Mouse (Mus musculus) heart, adult 2 months (tissue): ENCODE measurements at regions not wholly inside any gene's neighbourhood (a gene's known extent, or its start where the extent isn't known, plus 50 kb on each side); places are given as distances from the start of the nearest gene placed in this dataset.

Source experiments
- DNase-seq, 2 experiments: peaks; one replicate each; pipeline ENCODE4 v3.0.0; 2021
- H3K27ac ChIP-seq: fragments of 200-600 bp; 2 replicates; pipeline ENCODE4 v1.8.1; 2022
- H3K27me3 ChIP-seq: fragments of 200-500 bp; 2 replicates; pipeline ENCODE4 v1.6.1; 2012; ENCODE audit warnings: mild to moderate bottlenecking, low read length, inconsistent platforms, mixed read lengths; ENCODE audit not compliant: control insufficient read depth, insufficient read depth
- H3K36me3 ChIP-seq: fragments of 200-500 bp; 2 replicates; pipeline ENCODE4 v1.6.1; 2012; ENCODE audit warnings: low read length, inconsistent platforms; ENCODE audit not compliant: control insufficient read depth, insufficient read depth
- H3K4me1 ChIP-seq: fragments of 200-500 bp; 2 replicates; pipeline ENCODE4 v1.6.1; 2011; ENCODE audit warnings: low read length; ENCODE audit not compliant: control insufficient read depth, insufficient read depth
- H3K4me3 ChIP-seq: fragments of 200-600 bp; 2 replicates; pipeline ENCODE4 v1.8.1; 2022
- H3K79me2 ChIP-seq: fragments of 200-500 bp; replicated peaks from 2 replicates; pipeline ENCODE4 v1.6.1; 2012; ENCODE audit warnings: mild to moderate bottlenecking, inconsistent platforms, low read length, moderate library complexity, mixed read lengths; ENCODE audit not compliant: control insufficient read depth, insufficient read depth
- H3K9ac ChIP-seq: fragments of 200-500 bp; 2 replicates; pipeline ENCODE4 v1.6.1; 2012; ENCODE audit warnings: low read depth, mild to moderate bottlenecking, control low read depth, inconsistent platforms, low read length, mixed read lengths
- CTCF ChIP-seq: fragments of 200-600 bp; IDR thresholded peaks from 2 replicates; pipeline ENCODE4 v1.8.1; 2022; ENCODE audit warnings: antibody characterized with exemption, mild to moderate bottlenecking, moderate library complexity
- EP300 ChIP-seq: fragments of 200-500 bp; IDR thresholded peaks from 2 replicates; pipeline ENCODE4 v1.6.1; 2011; ENCODE audit warnings: low read depth, low read length, control low read depth; ENCODE audit not compliant: insufficient read depth
- POLR2A ChIP-seq: fragments of 200-500 bp; IDR thresholded peaks from 2 replicates; pipeline ENCODE4 v1.6.1; 2011; ENCODE audit warnings: mild to moderate bottlenecking, low read depth, low read length, control low read depth; ENCODE audit not compliant: insufficient read depth
- WGBS: fragments of 180-500 bp; shearing (Covaris S2); methylation state at CpG from one replicate; pipeline ENCODE4 v1.1.7; 2018; 5-methylcytosine and 5-hydroxymethylcytosine counted together
- intact Hi-C: fragments of 180-260 bp; cut with DNase I; formaldehyde crosslinking; loops from one replicate; pipeline ENCODE4 v1.15.1; 2025

- Histone ChIP-seq H3K4me3 (no peak overlapping the region), H3K4me1 (no peaks in the 10 kb centered on the region), H3K27me3 (no peaks in the 10 kb centered on the region), H3K27ac (no peak overlapping the region), H3K79me2 (no peaks in the 10 kb centered on the region), H3K9ac (no peak overlapping the region), H3K36me3 (no peaks in the 10 kb centered on the region)
- intact Hi-C loops = no loop called here
- no peak for DNase-seq
- 11% methylated on average over 1 of the region's 1 CpGs for WGBS
- TF ChIP-seq CTCF (no peak), POLR2A (no peak), EP300 (no peak)
These were observed 278.4 kb upstream of the Zic4 start for GRCm38 (mm10) chr9:91083791-91084190.

GRCm38 (mm10) chr9:91085923-91086322 is 276.3 kb upstream of the Zic4 start:
- H3K36me3 ChIP-seq = no peaks in the 10 kb centered on the region
- TF ChIP-seq CTCF (no peak), EP300 (peak; percentile 98)
- no peaks in the 10 kb centered on the region; the same call in 1 of the 2 replicates for H3K4me1 ChIP-seq
- H3K4me3 ChIP-seq = no peak overlapping the region
- H3K27ac ChIP-seq = no peak overlapping the region
- H3K9ac ChIP-seq = no peak overlapping the region
- DNase-seq = peak; percentile 18 to 40
- H3K27me3 ChIP-seq = no peaks in the 10 kb centered on the region
- WGBS = 41% methylated on average over 3 of the region's 3 CpGs
- intact Hi-C loops = no loop called here
- H3K79me2 ChIP-seq = no peaks in the 10 kb centered on the region

GRCm38 (mm10) chr9:91089348-91089747 is 272.9 kb upstream of the Zic4 start:
- Histone ChIP-seq H3K36me3 (no peaks in the 10 kb centered on the region), H3K27me3 (no peaks in the 10 kb centered on the region), H3K27ac (no peak overlapping the region), H3K4me3 (no peak overlapping the region), H3K9ac (no peak overlapping the region), H3K4me1 (no peaks in the 10 kb centered on the region; the same call in 1 of the 2 replicates), H3K79me2 (no peaks in the 10 kb centered on the region)
- 65% methylated on average over 2 of the region's 2 CpGs for WGBS
- no peak for TF ChIP-seq CTCF
- no peak for TF ChIP-seq EP300
- no peak for TF ChIP-seq POLR2A
- intact Hi-C loops = no loop called here
- no peak for DNase-seq

GRCm38 (mm10) chr9:91091421-91092050 is 270.7 kb upstream of the Zic4 start:
- H3K27me3 ChIP-seq = no peaks in the 10 kb centered on the region
- no peak for TF ChIP-seq POLR2A
- TF ChIP-seq EP300 = no peak
- no peak for TF ChIP-seq CTCF
- no peaks in the 10 kb centered on the region; the same call in 1 of the 2 replicates for H3K4me1 ChIP-seq
- H3K79me2 ChIP-seq = no peaks in the 10 kb centered on the region
- H3K9ac ChIP-seq = no peak overlapping the region
- no peak overlapping the region for H3K4me3 ChIP-seq
- no peak overlapping the region for H3K27ac ChIP-seq
- no peaks in the 10 kb centered on the region for H3K36me3 ChIP-seq
- 93% methylated on average over 1 of the region's 1 CpGs for WGBS
- intact Hi-C loops = no loop called here
- no peak for DNase-seq

- intact Hi-C loops = no loop called here
- peak overlapping the region; percentile 97 for H3K27ac ChIP-seq
- peak overlapping the region; percentile 21 for H3K4me3 ChIP-seq
- peak overlapping the region; percentile 77 for H3K9ac ChIP-seq
- H3K4me1 ChIP-seq = no peaks in the 10 kb centered on the region
- no peaks in the 10 kb centered on the region for H3K36me3 ChIP-seq
- H3K79me2 ChIP-seq = no peaks in the 10 kb centered on the region
- peak; percentile 37; the same call in 1 of the 2 replicates for TF ChIP-seq POLR2A
- no peak for TF ChIP-seq EP300
- peak in 1 of 2 experiments; percentile 6 for DNase-seq
- H3K27me3 ChIP-seq = no peaks in the 10 kb centered on the region
- 24% methylated on average over 1 of the region's 1 CpGs for WGBS
These were observed 260.4 kb upstream of the Zic4 start for GRCm38 (mm10) chr9:91101614-91102407.

- H3K4me1 ChIP-seq = no peaks in the 10 kb centered on the region
- no peak for TF ChIP-seq CTCF
- no peak for TF ChIP-seq POLR2A
- TF ChIP-seq EP300 = no peak
- no peak overlapping the region for H3K27ac ChIP-seq
- H3K36me3 ChIP-seq = no peaks in the 10 kb centered on the region
- intact Hi-C loops = no loop called here
- no peaks in the 10 kb centered on the region for H3K79me2 ChIP-seq
- H3K4me3 ChIP-seq = no peak overlapping the region
- DNase-seq = no peak
- H3K27me3 ChIP-seq = no peaks in the 10 kb centered on the region
- no peak overlapping the region for H3K9ac ChIP-seq
- 72% methylated on average over 5 of the region's 5 CpGs for WGBS
These were observed 239.7 kb upstream of the Zic4 start for GRCm38 (mm10) chr9:91122441-91123035.
